Mouse (Mus musculus) ES-Bruce4 (cell line): Measurements from ENCODE around the gene Sh3bgrl3.

Source experiments
- CTCF ChIP-seq: IDR thresholded peaks from one replicate; pipeline ENCODE4 v1.8.1; 2011; ENCODE audit warnings: low read depth, low read length
- POLR2A ChIP-seq: IDR thresholded peaks from one replicate; pipeline ENCODE4 v1.8.1; 2011; ENCODE audit warnings: low read length; ENCODE audit not compliant: insufficient read depth

- TF ChIP-seq CTCF (no peak), POLR2A (no peak)
Observed at GRCm38 (mm10) chr4:134155531-134155930, 26.9 kb upstream of the Sh3bgrl3 start.
